Mouse (Mus musculus): ENCODE results near the gene Prlr.

The Prlr gene

GRCm38 (mm10) chr15:10338606-10339005 is 161.6 kb downstream of the Prlr start:
- DNase-seq, result no peak

- DNase-seq, result no peak
Observed at GRCm38 (mm10) chr15:10347044-10347443, 170.0 kb downstream of the Prlr start.

GRCm38 (mm10) chr15:10358039-10358948 is 181.3 kb downstream of the Prlr start, which contains the start of gene Agxt2:
Agxt2 (plus strand) TSS chr15:10358532.
- DNase-seq, result no peak

- DNase-seq, result no peak
Observed at GRCm38 (mm10) chr15:10366331-10366730, 189.3 kb downstream of the Prlr start.

- no peak for DNase-seq
Observed at GRCm38 (mm10) chr15:10375404-10375803, 198.4 kb downstream of the Prlr start.

- DNase-seq, result no peak
Observed at GRCm38 (mm10) chr15:10378338-10378959, 201.4 kb downstream of the Prlr start.

GRCm38 (mm10) chr15:10379757-10380458 is 202.9 kb downstream of the Prlr start:
- DNase-seq, result no peak

GRCm38 (mm10) chr15:10387263-10387662 is 210.2 kb downstream of the Prlr start:
- no peak for DNase-seq
